Mouse (Mus musculus) thymus, adult 2 months (tissue): ENCODE data around the gene Rmi2.

Experiments
- CTCF ChIP-seq: fragments of 200-500 bp; IDR thresholded peaks from 2 replicates; pipeline ENCODE4 v1.5.1; 2012; ENCODE audit warnings: mild to moderate bottlenecking, control low read depth, low read length, moderate library complexity, borderline replicate concordance; ENCODE audit not compliant: control insufficient read depth, poor library complexity, insufficient read depth; ENCODE audit errors: extremely low read depth
- POLR2A ChIP-seq: fragments of 200-500 bp; IDR thresholded peaks from 2 replicates; pipeline ENCODE4 v1.6.1; 2012; ENCODE audit warnings: mild to moderate bottlenecking, low read length, control low read depth, moderate library complexity; ENCODE audit not compliant: control insufficient read depth, poor library complexity, insufficient read depth; ENCODE audit errors: extremely low read depth

DNA sequence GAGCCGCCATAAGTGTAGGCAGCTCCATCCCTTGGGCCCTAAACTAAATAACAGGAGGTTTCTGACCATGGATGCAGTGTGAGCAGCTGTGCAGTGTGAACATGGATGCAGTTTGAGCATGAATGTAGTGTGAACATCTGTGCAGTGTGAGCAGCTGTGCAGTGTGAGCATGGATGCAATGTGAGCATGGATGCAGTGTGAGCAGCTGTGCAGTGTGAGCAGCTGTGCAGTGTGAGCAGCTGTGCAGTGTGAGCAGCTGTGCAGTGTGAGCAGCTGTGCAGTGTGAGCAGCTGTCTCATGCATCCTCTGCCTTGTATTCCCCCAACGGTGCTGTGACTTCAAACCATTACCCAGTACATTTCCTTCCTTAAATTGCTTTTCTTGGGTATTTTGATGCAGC lies 52.6 kb downstream of the Rmi2 start:
- TF ChIP-seq CTCF (no peak), POLR2A (no peak)
